Mouse (Mus musculus): ENCODE measurements around the gene Ankrd54. TPM values are rescaled to one million over a fixed set of nuclear protein-coding genes. Genes with fewer than 3 reads are reported as not detected.
"Not testable (repeated sequence)": the region's sequence is repeated elsewhere in the genome, so short reads cannot be mapped to it uniquely, and the experiment has no call there.

Gene Ankrd54
- polyA plus RNA-seq, 1 experiment from 2014 or later: 57.7 TPM

DNA sequence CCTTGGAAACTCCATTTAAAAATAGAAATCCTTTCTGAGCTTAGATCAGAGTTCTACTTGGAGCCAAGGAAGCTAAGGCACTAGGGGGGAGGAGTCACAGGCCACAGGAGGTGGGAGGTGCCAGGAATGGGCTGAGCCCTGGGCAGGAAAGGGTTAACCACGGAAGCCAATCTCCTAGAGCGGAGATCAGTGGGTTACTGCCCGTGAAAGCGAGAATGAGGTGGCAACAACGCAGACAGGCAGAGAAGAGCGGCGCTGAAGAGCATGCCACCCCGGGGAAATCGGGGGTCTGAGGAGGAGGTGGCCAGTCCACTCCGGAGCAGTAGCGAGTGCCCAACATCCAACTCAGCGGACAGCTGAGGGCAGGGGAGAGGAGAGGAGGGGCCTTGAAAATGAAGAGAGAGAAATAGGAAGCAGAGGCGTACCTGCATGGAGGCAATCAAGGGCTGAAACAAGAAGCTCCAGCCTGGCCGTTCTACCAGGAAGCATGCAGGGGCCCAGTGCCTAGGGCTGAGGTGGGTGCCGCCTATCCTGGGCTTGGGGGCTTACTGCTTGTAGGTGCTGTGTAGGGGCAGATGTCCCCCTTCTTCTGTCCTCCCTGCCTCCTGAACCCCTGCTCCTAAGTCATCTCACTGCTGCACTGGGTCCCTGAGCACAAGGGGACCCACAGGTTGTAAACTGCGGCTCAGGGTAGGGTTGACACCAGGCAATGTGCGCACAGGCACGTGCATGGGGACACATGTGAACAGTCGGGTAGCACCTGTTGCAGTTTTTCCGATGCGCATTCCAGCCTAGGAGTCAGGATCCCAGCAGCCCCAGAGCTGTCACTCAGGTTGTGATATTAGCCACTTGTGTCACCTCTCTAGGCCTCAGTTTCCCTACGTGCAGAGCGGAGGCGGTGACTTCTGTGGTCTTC lies 21.9 kb downstream of the Ankrd54 start:
- Histone ChIP-seq H3K9ac (peak overlapping the region; percentile 61), H3K9me3 (no peaks in the 10 kb centered on the region), H3K4me1 (peaks cover 44% of the 10 kb centered on the region), H3K36me3 (peaks cover 19% of the 10 kb centered on the region), H3K27ac (no peak overlapping the region), H3K27me3 (peaks cover 54% of the 10 kb centered on the region), H3K4me2 (peak overlapping the region; percentile 64), H3K4me3 (peak overlapping the region; percentile 35)
- 21% methylated on average over 24 of the region's 24 CpGs for WGBS
- ATAC-seq (ENCODE audit: insufficient number of reproducible peaks, insufficient read depth, low FRiP score, low TSS enrichment, low read depth): no peak

DNA sequence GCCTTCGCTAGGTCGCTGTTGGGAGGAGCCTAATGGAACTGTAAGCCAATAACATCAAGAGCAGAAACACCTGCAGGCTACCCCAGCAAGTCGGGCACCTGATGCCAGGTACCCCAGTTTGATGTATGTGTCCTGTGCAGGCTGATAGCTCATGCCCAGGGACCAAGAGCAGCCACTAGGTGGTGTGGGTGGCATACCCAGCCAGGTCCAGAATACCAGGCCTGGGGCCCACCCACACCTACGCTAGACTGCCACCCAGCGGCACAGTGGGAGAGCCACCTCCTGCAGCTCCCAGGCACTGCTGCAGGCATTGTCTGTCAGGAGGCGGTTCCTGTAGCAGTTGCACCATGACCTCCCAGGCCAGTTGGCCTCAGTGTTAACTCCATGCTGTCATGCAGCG lies 23.8 kb downstream of the Ankrd54 start:
- H3K4me1 ChIP-seq: peaks cover 44% of the 10 kb centered on the region
- H3K4me3 ChIP-seq: no peak overlapping the region
- no peaks in the 10 kb centered on the region for H3K9me3 ChIP-seq
- no peak overlapping the region for H3K27ac ChIP-seq
- H3K36me3 ChIP-seq: peaks cover 38% of the 10 kb centered on the region
- H3K4me2 ChIP-seq: no peak overlapping the region
- WGBS: 13% methylated on average over 7 of the region's 7 CpGs
- peaks cover 41% of the 10 kb centered on the region for H3K27me3 ChIP-seq
- ATAC-seq (ENCODE audit: insufficient number of reproducible peaks, insufficient read depth, low FRiP score, low TSS enrichment, low read depth): peak; percentile 40; the same call in 1 of the 2 replicates
- H3K9ac ChIP-seq: 0 out of 2 replicates have a peak overlapping the region, but pooled peaks have one; percentile 16

DNA sequence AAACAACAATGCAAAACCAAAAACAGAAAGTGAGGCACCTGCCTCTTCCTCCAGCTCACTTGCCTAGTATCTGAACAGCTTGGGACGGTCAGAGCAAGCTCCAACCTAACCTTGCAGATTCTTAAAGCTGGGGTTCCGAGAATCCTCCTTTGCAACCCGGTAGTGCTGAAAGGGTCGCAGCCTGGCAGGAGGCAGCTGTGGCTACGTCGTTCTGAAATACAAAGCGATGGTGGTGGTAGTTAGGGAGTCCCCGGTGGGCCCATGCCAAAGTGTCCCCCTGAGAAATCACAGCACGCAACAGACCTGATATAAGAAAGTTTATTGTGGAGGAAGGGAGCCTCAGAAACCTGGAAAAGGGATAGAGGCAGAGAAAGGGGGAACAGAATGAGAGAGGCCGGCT lies 24.4 kb downstream of the Ankrd54 start:
- Histone ChIP-seq H3K36me3 (peaks cover 39% of the 10 kb centered on the region), H3K27ac (no peak overlapping the region), H3K4me2 (no peak overlapping the region), H3K4me1 (peaks cover 43% of the 10 kb centered on the region), H3K27me3 (peaks cover 36% of the 10 kb centered on the region), H3K9ac (no peak overlapping the region), H3K9me3 (no peaks in the 10 kb centered on the region), H3K4me3 (no peak overlapping the region)
- ATAC-seq (ENCODE audit: insufficient number of reproducible peaks, insufficient read depth, low FRiP score, low TSS enrichment, low read depth): no peak
- WGBS: 68% methylated on average over 10 of the region's 10 CpGs

DNA sequence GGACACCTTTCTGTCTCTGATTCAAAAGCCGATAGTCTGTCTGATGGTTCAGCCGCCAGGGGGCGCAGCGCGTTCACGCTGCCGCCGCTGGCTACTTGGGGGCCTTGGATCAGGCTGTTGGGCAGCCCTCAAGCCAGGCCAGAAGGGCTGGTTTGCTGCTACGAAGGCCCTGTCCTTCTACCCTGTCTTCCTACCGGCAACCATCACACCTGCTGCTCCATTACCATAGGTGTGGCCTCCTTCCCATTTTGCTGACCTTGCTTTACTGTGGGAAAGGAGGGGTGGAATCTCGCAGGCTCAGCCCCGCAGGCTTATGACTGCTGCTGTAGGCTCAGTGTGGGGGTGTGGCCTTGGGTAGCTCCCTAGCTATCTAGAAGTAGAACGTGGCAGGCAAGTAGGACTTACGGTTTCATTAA lies 24.8 kb downstream of the Ankrd54 start:
- no peak overlapping the region for H3K27ac ChIP-seq
- H3K9me3 ChIP-seq: no peaks in the 10 kb centered on the region
- H3K4me1 ChIP-seq: peaks cover 40% of the 10 kb centered on the region
- peaks cover 32% of the 10 kb centered on the region for H3K27me3 ChIP-seq
- 0 out of 2 replicates have a peak overlapping the region, but pooled peaks have one; percentile 37 for H3K9ac ChIP-seq
- no peak overlapping the region for H3K4me3 ChIP-seq
- WGBS: 11% methylated on average over 14 of the region's 14 CpGs
- H3K4me2 ChIP-seq: peak overlapping the region; percentile 30; the same call in 1 of the 2 replicates
- H3K36me3 ChIP-seq: peaks cover 39% of the 10 kb centered on the region
- no peak for ATAC-seq (ENCODE audit: insufficient number of reproducible peaks, insufficient read depth, low FRiP score, low TSS enrichment, low read depth)

DNA sequence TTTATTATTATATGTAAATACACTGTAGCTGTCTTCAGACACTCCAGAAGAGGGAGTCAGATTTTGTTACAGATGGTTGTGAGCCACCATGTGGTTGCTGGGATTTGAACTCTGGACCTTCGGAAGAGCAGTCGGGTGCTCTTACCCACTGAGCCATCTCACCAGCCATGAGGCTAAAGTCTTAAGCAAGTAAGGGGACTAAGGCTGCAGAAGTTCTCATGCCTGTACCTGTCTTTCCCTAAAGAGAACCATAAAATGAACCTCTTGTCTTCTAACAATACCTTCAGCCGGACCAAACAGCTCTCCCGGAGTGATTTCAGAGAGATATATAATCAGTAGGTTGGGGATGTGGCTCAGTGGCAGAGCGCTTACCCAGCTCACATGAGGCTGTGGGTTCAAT lies 30.8 kb downstream of the Ankrd54 start:
- not testable (repeated sequence) for H3K27me3 ChIP-seq; H3K4me3 ChIP-seq; H3K9me3 ChIP-seq; ATAC-seq (ENCODE audit: insufficient number of reproducible peaks, insufficient read depth, low FRiP score, low TSS enrichment, low read depth); H3K27ac ChIP-seq; H3K9ac ChIP-seq
- Histone ChIP-seq H3K36me3 (peaks cover 34% of the 10 kb centered on the region), H3K4me2 (peak overlapping the region; percentile 97; the same call in 1 of the 2 replicates), H3K4me1 (peaks cover 30% of the 10 kb centered on the region)
- WGBS: 88% methylated on average over 5 of the region's 5 CpGs

DNA sequence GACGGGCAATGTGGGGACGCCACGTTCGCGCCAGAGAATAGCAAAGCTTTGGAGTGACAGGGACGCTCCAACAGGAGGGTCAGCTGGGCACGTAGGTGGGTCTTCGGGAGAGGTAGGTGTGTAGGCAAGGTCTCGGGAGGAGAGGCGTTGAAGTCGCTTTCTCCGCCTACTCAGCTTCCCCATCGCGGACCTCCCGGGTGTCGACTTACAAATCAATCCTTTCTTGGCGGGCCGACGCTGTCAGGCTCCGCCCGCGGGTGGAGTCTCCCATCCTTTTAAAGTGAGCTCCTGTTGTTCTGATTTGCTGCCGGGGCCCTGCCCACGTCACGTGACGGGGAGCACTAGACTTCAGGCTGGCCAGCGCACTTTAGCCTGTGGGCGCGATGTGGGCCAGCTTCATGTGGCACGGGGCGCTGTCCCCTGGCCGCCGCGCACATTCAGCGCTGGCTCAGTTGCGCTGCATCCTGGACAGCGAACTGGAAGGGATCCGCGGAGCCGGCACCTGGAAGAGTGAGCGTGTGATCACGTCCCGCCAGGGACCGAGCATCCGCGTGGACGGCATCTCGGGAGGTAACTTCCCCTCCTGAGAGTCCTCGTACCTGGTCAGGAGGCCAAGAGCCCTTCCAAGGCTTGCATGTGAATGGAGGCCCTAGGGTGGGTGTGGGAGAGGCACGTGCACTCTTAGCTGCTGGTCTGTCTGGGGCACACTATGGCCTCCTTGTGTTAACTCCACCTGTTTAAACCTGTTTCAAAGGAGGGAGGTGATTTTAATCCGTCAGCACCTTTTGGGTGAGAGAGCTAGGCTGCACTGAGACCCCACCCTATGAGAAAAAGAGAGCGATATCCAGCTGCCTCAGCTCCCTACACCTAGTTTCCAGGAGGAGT lies 31.9 kb downstream of the Ankrd54 start:
- peak; percentile 84 for ATAC-seq (ENCODE audit: insufficient number of reproducible peaks, insufficient read depth, low FRiP score, low TSS enrichment, low read depth)
- H3K9ac ChIP-seq: peak overlapping the region; percentile 100
- under 1% methylated on average over 52 of the region's 52 CpGs for WGBS
- H3K4me1 ChIP-seq: peaks cover 41% of the 10 kb centered on the region
- peak overlapping the region; percentile 77 for H3K4me3 ChIP-seq
- peaks cover 23% of the 10 kb centered on the region for H3K36me3 ChIP-seq
- H3K27ac ChIP-seq: peak overlapping the region; percentile 99
- H3K4me2 ChIP-seq: peak overlapping the region; percentile 97
- no peaks in the 10 kb centered on the region for H3K9me3 ChIP-seq
- H3K27me3 ChIP-seq: no peaks in the 10 kb centered on the region

DNA sequence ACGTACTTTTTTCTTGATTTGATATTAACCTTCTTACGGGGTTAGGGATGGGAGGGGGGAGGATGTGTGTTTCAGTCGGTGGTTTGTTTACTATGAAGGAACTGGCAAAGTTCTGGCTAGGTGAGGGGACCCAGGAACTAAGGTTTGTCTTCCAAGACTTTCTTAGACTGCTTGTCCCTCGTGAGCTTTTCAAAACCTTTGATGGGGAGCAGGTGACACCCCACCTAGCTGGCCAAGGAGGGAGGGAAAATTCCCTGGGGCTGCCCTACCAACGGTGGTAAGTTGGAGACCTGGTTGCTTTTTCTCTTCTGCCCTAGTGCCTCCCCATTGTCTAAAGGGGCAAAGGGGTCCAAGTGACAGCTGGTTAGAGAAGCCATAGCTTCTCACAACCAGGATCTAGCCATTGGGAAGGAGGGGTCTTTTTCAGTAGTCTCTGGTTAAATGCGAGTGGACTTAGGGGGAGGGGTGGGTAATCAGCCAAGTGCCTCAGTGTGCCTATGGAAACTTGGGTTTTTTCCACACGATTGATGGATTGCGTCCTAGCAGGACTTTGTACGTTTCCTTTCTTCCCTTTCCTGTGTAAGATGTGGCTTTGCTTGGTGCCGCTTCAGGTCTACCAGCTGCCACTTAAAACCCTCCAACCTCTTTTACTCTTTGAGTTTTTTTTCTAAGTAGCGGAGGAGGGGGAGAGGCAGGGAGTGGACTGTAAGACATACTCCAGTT lies 33.0 kb downstream of the Ankrd54 start:
- H3K9ac ChIP-seq: peak overlapping the region; percentile 100
- H3K27me3 ChIP-seq: 0 out of 2 replicates have a peak, but pooled peaks cover 2% of the 10 kb centered on the region
- H3K9me3 ChIP-seq: no peaks in the 10 kb centered on the region
- H3K36me3 ChIP-seq: peaks cover 12% of the 10 kb centered on the region; the same call in 1 of the 2 replicates
- peak overlapping the region; percentile 77 for H3K4me3 ChIP-seq
- peak overlapping the region; percentile 99 for H3K27ac ChIP-seq
- ATAC-seq (ENCODE audit: insufficient number of reproducible peaks, insufficient read depth, low FRiP score, low TSS enrichment, low read depth): no peak
- WGBS: 8% methylated on average over 11 of the region's 11 CpGs
- peaks cover 51% of the 10 kb centered on the region for H3K4me1 ChIP-seq
- peak overlapping the region; percentile 97 for H3K4me2 ChIP-seq

DNA sequence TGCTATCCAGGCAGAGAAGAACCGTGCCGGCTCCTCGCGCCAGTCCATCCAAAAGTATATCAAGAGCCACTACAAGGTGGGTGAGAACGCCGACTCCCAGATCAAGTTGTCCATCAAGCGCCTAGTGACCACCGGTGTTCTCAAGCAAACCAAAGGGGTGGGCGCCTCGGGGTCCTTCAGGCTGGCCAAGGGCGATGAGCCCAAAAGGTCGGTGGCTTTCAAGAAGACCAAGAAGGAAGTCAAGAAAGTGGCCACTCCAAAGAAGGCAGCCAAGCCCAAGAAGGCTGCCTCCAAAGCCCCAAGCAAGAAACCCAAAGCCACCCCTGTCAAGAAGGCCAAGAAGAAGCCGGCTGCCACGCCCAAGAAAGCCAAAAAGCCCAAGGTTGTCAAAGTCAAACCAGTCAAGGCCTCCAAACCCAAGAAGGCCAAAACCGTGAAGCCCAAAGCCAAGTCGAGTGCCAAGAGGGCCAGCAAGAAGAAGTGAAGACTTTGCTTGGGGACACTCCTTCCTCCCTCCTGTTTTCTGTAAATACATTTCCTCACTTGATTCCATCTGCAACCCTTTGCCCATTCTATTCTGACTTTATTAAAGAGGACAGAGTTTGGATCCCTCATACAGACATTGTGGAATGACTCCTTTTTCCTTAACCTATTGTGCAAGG lies 33.7 kb downstream of the Ankrd54 start:
- Histone ChIP-seq H3K27me3 (0 out of 2 replicates have a peak, but pooled peaks cover 3% of the 10 kb centered on the region), H3K9me3 (no peaks in the 10 kb centered on the region), H3K4me3 (peak overlapping the region; percentile 77), H3K4me1 (peaks cover 51% of the 10 kb centered on the region), H3K27ac (peak overlapping the region; percentile 99), H3K36me3 (peaks cover 6% of the 10 kb centered on the region; the same call in 1 of the 2 replicates), H3K4me2 (peak overlapping the region; percentile 97), H3K9ac (peak overlapping the region; percentile 100)
- ATAC-seq (ENCODE audit: insufficient number of reproducible peaks, insufficient read depth, low FRiP score, low TSS enrichment, low read depth): no peak
- 27% methylated on average over 16 of the region's 16 CpGs for WGBS

DNA sequence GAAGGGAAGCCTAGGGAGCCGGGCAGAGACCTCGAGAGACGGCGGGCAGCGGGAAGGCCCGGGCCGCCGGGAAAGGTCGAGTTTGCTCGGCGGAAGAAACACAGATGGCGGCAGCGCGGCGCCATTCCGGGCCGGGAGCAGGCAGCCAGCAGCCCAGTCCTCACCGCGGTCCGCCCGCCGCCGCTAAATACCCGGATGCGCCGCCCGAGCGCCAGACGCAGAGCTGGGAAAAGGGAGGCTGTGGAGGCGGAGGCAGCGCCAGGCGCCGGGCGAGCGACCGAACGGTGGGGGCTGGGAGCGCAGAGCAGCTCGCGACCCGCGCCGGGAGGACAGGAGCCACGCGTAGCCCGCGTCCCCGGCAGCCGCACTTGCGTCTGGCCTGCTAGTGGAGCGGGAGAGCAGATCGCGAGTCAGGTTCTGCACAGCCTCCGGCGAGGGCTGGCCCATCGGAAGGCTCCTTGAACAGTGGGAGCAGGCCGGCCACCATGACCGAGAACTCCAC lies 34.4 kb downstream of the Ankrd54 start, which contains the start of gene H1f0:
Gene H1f0 (plus strand): TSS at position 214 of the 502 bp plus-strand sequence.
- ATAC-seq (ENCODE audit: insufficient number of reproducible peaks, insufficient read depth, low FRiP score, low TSS enrichment, low read depth): peak; percentile 66
- Histone ChIP-seq H3K36me3 (0 out of 2 replicates have a peak, but pooled peaks cover 3% of the 10 kb centered on the region), H3K9me3 (no peaks in the 10 kb centered on the region), H3K9ac (peak within 1 kb of the TSS; percentile 100), H3K4me1 (peaks cover 51% of the 10 kb centered on the region), H3K27ac (peak within 1 kb of the TSS; percentile 99), H3K4me3 (peak within 1 kb of the TSS; percentile 77), H3K27me3 (0 out of 2 replicates have a peak, but pooled peaks cover 3% of the 10 kb centered on the region), H3K4me2 (peak within 1 kb of the TSS; percentile 97)
- under 1% methylated on average over 57 of the region's 58 CpGs for WGBS
